Mouse (Mus musculus): ENCODE results near the gene Itgbl1.

Itgbl1 gene

DNA sequence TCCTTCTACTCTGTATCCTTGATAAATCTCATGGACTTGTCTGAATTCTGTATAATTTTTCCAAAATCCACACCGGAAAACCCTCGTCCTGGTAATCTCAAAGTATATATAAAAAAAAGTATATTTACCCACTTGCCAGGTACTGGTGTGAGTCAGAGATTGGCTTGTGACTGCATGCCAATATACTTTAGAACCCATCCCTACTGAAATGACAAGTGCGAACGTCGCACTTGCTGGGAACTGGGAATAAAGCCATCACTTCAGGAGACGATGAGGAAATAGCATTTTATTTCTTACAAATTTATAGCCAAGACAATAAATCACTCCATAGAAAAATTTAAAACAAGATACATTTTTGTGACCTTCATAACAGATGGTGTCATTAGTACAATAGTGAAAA, 308.2 kb downstream of the Itgbl1 start:
- DNase-seq (ENCODE audit: extremely low spot score, low read depth, low spot score) = no peak

DNA sequence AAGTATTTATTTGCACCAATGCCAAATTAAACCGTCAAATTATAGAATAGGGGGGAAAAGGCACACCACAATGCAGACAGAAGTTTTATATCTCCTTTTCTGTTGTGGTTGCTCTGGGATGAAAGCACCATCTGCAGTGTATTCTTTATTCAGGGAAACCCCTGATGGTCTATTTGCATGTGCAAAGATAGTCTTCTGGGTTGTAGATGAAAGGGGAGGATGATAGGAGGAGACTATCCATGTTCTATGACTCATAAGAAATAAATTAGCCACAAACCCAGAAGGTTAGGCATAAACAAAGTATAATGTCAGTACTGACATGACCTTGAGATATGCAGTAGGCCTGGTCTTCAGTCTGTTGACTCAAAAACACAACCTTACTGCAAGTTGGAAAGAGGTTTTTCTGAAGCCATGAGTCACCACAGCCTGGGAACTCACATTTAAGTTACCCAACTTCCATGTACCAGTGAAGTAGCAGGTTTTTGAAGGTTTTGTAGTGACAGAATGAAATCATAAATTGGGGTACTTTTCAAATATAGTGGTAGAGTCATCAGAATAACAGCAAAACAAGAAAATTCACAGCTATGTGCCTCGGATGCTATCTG, 330.9 kb downstream of the Itgbl1 start:
- DNase-seq (ENCODE audit: extremely low spot score, low read depth, low spot score) = no peak

All from hindlimb bud, embryonic 11.5 days (tissue).